Mouse (Mus musculus): ENCODE data around the gene Pnpla2. TPM values are rescaled to one million over a fixed set of nuclear protein-coding genes. Genes with fewer than 3 reads are reported as not detected.

Pnpla2 gene
- polyA plus RNA-seq, 1 experiment from 2014 or later = 82.1 TPM

- Histone ChIP-seq H3K4me1 (replicated peaks; ENCODE audit: control insufficient read depth, insufficient read depth) (no peaks in the 10 kb centered on the region), H3K4me2 (replicated peaks; ENCODE audit: low read depth) (no peak overlapping the region), H3K27me3 (ENCODE audit: control insufficient read depth, insufficient read depth, low read length) (no peaks in the 10 kb centered on the region), H3K27ac (replicated peaks) (no peak overlapping the region), H3K9me3 (ENCODE audit: control insufficient read depth, low read length) (no peaks in the 10 kb centered on the region), H3K4me3 (ENCODE audit: low read depth, low read length) (no peak overlapping the region), H3K36me3 (ENCODE audit: control insufficient read depth, insufficient read depth, low read length) (no peaks in the 10 kb centered on the region), H3K9ac (ENCODE audit: low read length) (no peak overlapping the region)
- TF ChIP-seq CTCF (IDR thresholded peaks at IDR 0.05; ENCODE audit: low read depth) = no peak
- TF ChIP-seq EP300 (optimal IDR thresholded peaks at IDR 0.05) = no peak
- 66% methylated on average over 9 of the region's 9 CpGs for WGBS
- ATAC-seq (ENCODE audit: low FRiP score, low TSS enrichment) = peak; percentile 12; the same call in 1 of the 2 replicates
- DNase-seq (ENCODE audit: low spot score) = no peak
These were observed 34.8 kb upstream of the Pnpla2 start for GRCm38 (mm10) chr7:141420030-141420702.

- WGBS = 64% methylated on average over 4 of the region's 4 CpGs
- H3K36me3 ChIP-seq (ENCODE audit: control insufficient read depth, insufficient read depth, low read length) = no peaks in the 10 kb centered on the region
These were observed 31.2 kb upstream of the Pnpla2 start for GRCm38 (mm10) chr7:141423811-141424210.

GRCm38 (mm10) chr7:141426948-141427730 lies 27.9 kb upstream of the Pnpla2 start:
- Histone ChIP-seq H3K9ac (ENCODE audit: low read length) (no peak overlapping the region), H3K36me3 (ENCODE audit: control insufficient read depth, insufficient read depth, low read length) (peaks cover 7% of the 10 kb centered on the region; the same call in 1 of the 2 replicates), H3K4me1 (replicated peaks; ENCODE audit: control insufficient read depth, insufficient read depth) (no peaks in the 10 kb centered on the region; the same call in 1 of the 2 replicates), H3K27me3 (ENCODE audit: control insufficient read depth, insufficient read depth, low read length) (no peaks in the 10 kb centered on the region), H3K27ac (replicated peaks) (no peak overlapping the region), H3K9me3 (ENCODE audit: control insufficient read depth, low read length) (no peaks in the 10 kb centered on the region), H3K4me2 (replicated peaks; ENCODE audit: low read depth) (no peak overlapping the region), H3K4me3 (ENCODE audit: low read depth, low read length) (no peak overlapping the region)
- DNase-seq (ENCODE audit: low spot score) (no peak), ATAC-seq (ENCODE audit: low FRiP score, low TSS enrichment) (no peak)
- WGBS = 76% methylated on average over 12 of the region's 12 CpGs
- TF ChIP-seq CTCF (IDR thresholded peaks at IDR 0.05; ENCODE audit: low read depth) (no peak), EP300 (optimal IDR thresholded peaks at IDR 0.05) (no peak)

More at GRCm38 (mm10) chr7:141423811-141424210, 31.2 kb upstream of the Pnpla2 start:
- H3K27me3 ChIP-seq (ENCODE audit: control insufficient read depth, insufficient read depth, low read length) = no peaks in the 10 kb centered on the region
- no peaks in the 10 kb centered on the region for H3K4me1 ChIP-seq (replicated peaks; ENCODE audit: control insufficient read depth, insufficient read depth)
- no peak overlapping the region for H3K9ac ChIP-seq (ENCODE audit: low read length)
- no peak for DNase-seq (ENCODE audit: low spot score)
- no peak for ATAC-seq (ENCODE audit: low FRiP score, low TSS enrichment)
- TF ChIP-seq EP300 (optimal IDR thresholded peaks at IDR 0.05) (no peak), CTCF (IDR thresholded peaks at IDR 0.05; ENCODE audit: low read depth) (no peak)
- no peak overlapping the region for H3K4me2 ChIP-seq (replicated peaks; ENCODE audit: low read depth)
- no peak overlapping the region for H3K27ac ChIP-seq (replicated peaks)
- no peaks in the 10 kb centered on the region for H3K9me3 ChIP-seq (ENCODE audit: control insufficient read depth, low read length)
- H3K4me3 ChIP-seq (ENCODE audit: low read depth, low read length) = no peak overlapping the region

GRCm38 (mm10) chr7:141428701-141429100 lies 26.3 kb upstream of the Pnpla2 start:
- H3K36me3 ChIP-seq (ENCODE audit: control insufficient read depth, insufficient read depth, low read length) = peaks cover 11% of the 10 kb centered on the region; the same call in 1 of the 2 replicates
- H3K27ac ChIP-seq (replicated peaks) = no peak overlapping the region
- no peak for ATAC-seq (ENCODE audit: low FRiP score, low TSS enrichment)
- TF ChIP-seq CTCF (IDR thresholded peaks at IDR 0.05; ENCODE audit: low read depth) (no peak), EP300 (optimal IDR thresholded peaks at IDR 0.05) (no peak)
- DNase-seq (ENCODE audit: low spot score) = no peak
- H3K4me1 ChIP-seq (replicated peaks; ENCODE audit: control insufficient read depth, insufficient read depth) = no peaks in the 10 kb centered on the region; the same call in 1 of the 2 replicates
- H3K4me2 ChIP-seq (replicated peaks; ENCODE audit: low read depth) = no peak overlapping the region
- 45% methylated on average over 5 of the region's 5 CpGs for WGBS
- no peak overlapping the region for H3K9ac ChIP-seq (ENCODE audit: low read length)
- no peaks in the 10 kb centered on the region for H3K9me3 ChIP-seq (ENCODE audit: control insufficient read depth, low read length)
- H3K27me3 ChIP-seq (ENCODE audit: control insufficient read depth, insufficient read depth, low read length) = no peaks in the 10 kb centered on the region
- no peak overlapping the region for H3K4me3 ChIP-seq (ENCODE audit: low read depth, low read length)

- 4% methylated on average over 19 of the region's 19 CpGs for WGBS
- peak; percentile 75 for DNase-seq (ENCODE audit: low spot score)
These were observed 25.7 kb upstream of the Pnpla2 start, which contains the start of gene Cend1 for GRCm38 (mm10) chr7:141429310-141429709. TSS of gene Cend1 (minus strand) at chr7:141429491.

More at GRCm38 (mm10) chr7:141429310-141429709, 25.7 kb upstream of the Pnpla2 start, which contains the start of gene Cend1:
- Histone ChIP-seq H3K4me3 (ENCODE audit: low read depth, low read length) (no peak within 1 kb of the TSS), H3K9ac (ENCODE audit: low read length) (no peak within 1 kb of the TSS), H3K4me2 (replicated peaks; ENCODE audit: low read depth) (peak within 1 kb of the TSS; percentile 23; the same call in 1 of the 2 replicates), H3K27ac (replicated peaks) (no peak within 1 kb of the TSS), H3K36me3 (ENCODE audit: control insufficient read depth, insufficient read depth, low read length) (peaks cover 11% of the 10 kb centered on the region; the same call in 1 of the 2 replicates), H3K4me1 (replicated peaks; ENCODE audit: control insufficient read depth, insufficient read depth) (no peaks in the 10 kb centered on the region; the same call in 1 of the 2 replicates), H3K27me3 (ENCODE audit: control insufficient read depth, insufficient read depth, low read length) (no peaks in the 10 kb centered on the region), H3K9me3 (ENCODE audit: control insufficient read depth, low read length) (no peaks in the 10 kb centered on the region)
- peak; percentile 74 for ATAC-seq (ENCODE audit: low FRiP score, low TSS enrichment)
- no peak for TF ChIP-seq EP300 (optimal IDR thresholded peaks at IDR 0.05)
- TF ChIP-seq CTCF (IDR thresholded peaks at IDR 0.05; ENCODE audit: low read depth) = no peak
